Mouse (Mus musculus) limb, embryonic 12.5 days (tissue): ENCODE results near the gene Ackr2. TPM values are rescaled to one million over a fixed set of nuclear protein-coding genes. Genes with fewer than 3 reads are reported as not detected.

Experiments used
- ATAC-seq: fragments of 200-750 bp; cut with Nextera tagmentation; 2 replicates; pipeline ENCODE4 v1.8.0; 2017; ENCODE audit warnings: low read depth, moderate TSS enrichment; ENCODE audit not compliant: insufficient number of reproducible peaks, insufficient read depth, low FRiP score, low TSS enrichment
- H3K27ac ChIP-seq: fragments of 300-500 bp; sonication (generic); 2 replicates; pipeline ENCODE4 v1.5.1; 2016; ENCODE audit warnings: mild to moderate bottlenecking, moderate library complexity
- H3K27me3 ChIP-seq: fragments of 300-500 bp; sonication (generic); 2 replicates; pipeline ENCODE4 v1.6.1; 2016; ENCODE audit warnings: mild to moderate bottlenecking, moderate library complexity
- H3K36me3 ChIP-seq: fragments of 300-500 bp; sonication (generic); 2 replicates; pipeline ENCODE4 v1.6.1; 2016; ENCODE audit warnings: mild to moderate bottlenecking, moderate library complexity
- H3K4me1 ChIP-seq: fragments of 300-500 bp; sonication (generic); replicated peaks from 2 replicates; pipeline ENCODE4 v1.6.1; 2016
- H3K4me2 ChIP-seq: fragments of 300-500 bp; sonication (generic); 2 replicates; pipeline ENCODE4 v1.6.1; 2016; ENCODE audit warnings: mild to moderate bottlenecking, moderate library complexity
- H3K4me3 ChIP-seq: fragments of 300-500 bp; sonication (generic); replicated peaks from 2 replicates; pipeline ENCODE4 v1.5.1; 2016; ENCODE audit warnings: mild to moderate bottlenecking
- H3K9ac ChIP-seq: fragments of 300-500 bp; sonication (generic); replicated peaks from 2 replicates; pipeline ENCODE4 v1.6.1; 2016; ENCODE audit warnings: mild to moderate bottlenecking, moderate library complexity
- H3K9me3 ChIP-seq: fragments of 300-500 bp; sonication (generic); 2 replicates; pipeline ENCODE4 v1.6.1; 2016; ENCODE audit warnings: mild to moderate bottlenecking, moderate library complexity
- WGBS: fragments of 180-500 bp; shearing (Covaris S2); methylation state at CpG from one replicate; pipeline ENCODE4 v1.1.7; 2016; 5-methylcytosine and 5-hydroxymethylcytosine counted together
- polyA plus RNA-seq: library from polyadenylated mRNA; unstranded; fragments of >200 nt; fragmentation: Nextera tagmentation; extraction: Ambion mirVana; gene quantifications from 2 replicates; pipeline ENCODE4 v1.2.1, GENCODE M21; 2016

Ackr2 gene
- polyA plus RNA-seq, 1 experiment from 2014 or later: not detected

DNA sequence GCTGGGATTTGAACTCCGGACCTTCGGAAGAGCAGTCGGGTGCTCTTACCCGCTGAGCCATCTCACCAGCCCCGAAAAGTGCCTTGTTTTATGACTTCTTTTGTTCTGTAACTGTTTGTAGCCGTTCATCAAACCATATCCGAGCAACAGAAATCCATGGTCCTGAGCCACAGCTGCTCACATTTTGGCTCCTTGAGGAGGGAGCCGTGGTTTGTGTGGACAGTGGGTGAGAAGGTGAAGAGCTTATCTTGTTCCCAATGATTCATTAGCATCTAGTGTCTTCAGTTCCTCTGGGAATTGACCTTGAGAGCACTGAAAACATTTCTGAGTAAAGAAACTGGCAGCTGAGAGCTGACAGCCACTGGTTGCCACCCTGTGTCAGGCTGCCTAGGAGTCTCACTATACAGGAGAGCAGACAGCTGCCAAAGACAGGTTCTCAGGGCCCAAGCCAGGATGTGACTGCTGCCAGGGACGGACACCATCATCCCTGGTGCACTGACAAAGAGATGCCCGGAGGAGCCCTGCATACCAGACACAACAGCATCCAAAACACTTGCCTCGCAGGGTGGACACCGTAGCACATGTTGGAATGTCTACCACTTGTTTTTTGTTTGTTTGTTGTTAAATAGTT, 6.0 kb upstream of the Ackr2 start:
- WGBS: 87% methylated on average over 12 of the region's 12 CpGs

GRCm38 (mm10) chr9:121894447-121894846, 3.7 kb upstream of the Ackr2 start:
- H3K4me2 ChIP-seq: no peak overlapping the region
- no peaks in the 10 kb centered on the region for H3K36me3 ChIP-seq
- H3K4me1 ChIP-seq: peaks cover 7% of the 10 kb centered on the region; the same call in 1 of the 2 replicates
- H3K27ac ChIP-seq: no peak overlapping the region
- no peak for ATAC-seq
- WGBS: 82% methylated on average over 7 of the region's 7 CpGs
- no peak overlapping the region for H3K4me3 ChIP-seq
- no peak overlapping the region for H3K9ac ChIP-seq
- no peaks in the 10 kb centered on the region for H3K9me3 ChIP-seq
- no peaks in the 10 kb centered on the region for H3K27me3 ChIP-seq

More for the DNA sequence above, 6.0 kb upstream of the Ackr2 start:
- Histone ChIP-seq H3K9ac (no peak overlapping the region), H3K27me3 (0 out of 2 replicates have a peak, but pooled peaks cover 3% of the 10 kb centered on the region), H3K27ac (no peak overlapping the region), H3K4me3 (no peak overlapping the region), H3K9me3 (no peaks in the 10 kb centered on the region), H3K4me2 (no peak overlapping the region), H3K36me3 (no peaks in the 10 kb centered on the region), H3K4me1 (peaks cover 7% of the 10 kb centered on the region; the same call in 1 of the 2 replicates)
- no peak for ATAC-seq

DNA sequence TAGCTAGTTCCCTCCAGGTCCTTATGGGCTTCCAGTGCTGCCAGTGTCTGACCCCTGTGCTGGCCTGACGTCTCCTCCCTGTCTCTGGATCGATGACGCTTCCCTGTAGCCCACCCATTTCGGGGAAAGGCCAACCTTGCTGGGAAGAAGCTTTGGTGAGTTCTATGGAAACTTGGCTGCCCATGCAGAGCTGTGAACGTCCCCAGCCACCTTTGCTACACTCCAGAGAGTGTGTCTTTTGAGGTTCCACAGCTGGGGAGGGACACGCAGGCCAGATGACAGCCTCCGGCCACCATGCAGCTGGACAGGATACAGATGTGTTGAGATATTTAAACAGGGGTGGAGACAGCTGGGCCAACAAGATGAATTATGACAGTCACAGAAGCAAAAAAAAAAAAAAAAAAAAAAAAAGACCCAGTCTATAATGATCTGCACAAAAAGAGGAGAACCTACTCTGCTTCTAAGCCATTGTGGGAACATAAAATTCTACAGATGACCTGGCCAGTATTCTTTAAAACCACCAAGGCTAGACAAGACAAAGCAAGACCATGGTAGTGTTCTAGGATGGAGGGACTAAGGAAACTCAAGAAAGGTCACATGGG, 2.7 kb upstream of the Ackr2 start:
- Histone ChIP-seq H3K4me1 (peaks cover 3% of the 10 kb centered on the region; the same call in 1 of the 2 replicates), H3K4me3 (no peak overlapping the region), H3K4me2 (no peak overlapping the region), H3K27me3 (no peaks in the 10 kb centered on the region), H3K36me3 (no peaks in the 10 kb centered on the region), H3K9ac (no peak overlapping the region), H3K27ac (no peak overlapping the region), H3K9me3 (no peaks in the 10 kb centered on the region)
- no peak for ATAC-seq
- 67% methylated on average over 7 of the region's 7 CpGs for WGBS

- Histone ChIP-seq H3K27ac (no peak overlapping the region), H3K4me3 (no peak overlapping the region), H3K4me1 (no peaks in the 10 kb centered on the region), H3K9ac (no peak overlapping the region), H3K9me3 (no peaks in the 10 kb centered on the region), H3K4me2 (no peak overlapping the region), H3K27me3 (no peaks in the 10 kb centered on the region), H3K36me3 (no peaks in the 10 kb centered on the region)
- no peak for ATAC-seq
- WGBS: 76% methylated on average over 4 of the region's 4 CpGs
Observed at GRCm38 (mm10) chr9:121896820-121897219, 1.3 kb upstream of the Ackr2 start.

DNA sequence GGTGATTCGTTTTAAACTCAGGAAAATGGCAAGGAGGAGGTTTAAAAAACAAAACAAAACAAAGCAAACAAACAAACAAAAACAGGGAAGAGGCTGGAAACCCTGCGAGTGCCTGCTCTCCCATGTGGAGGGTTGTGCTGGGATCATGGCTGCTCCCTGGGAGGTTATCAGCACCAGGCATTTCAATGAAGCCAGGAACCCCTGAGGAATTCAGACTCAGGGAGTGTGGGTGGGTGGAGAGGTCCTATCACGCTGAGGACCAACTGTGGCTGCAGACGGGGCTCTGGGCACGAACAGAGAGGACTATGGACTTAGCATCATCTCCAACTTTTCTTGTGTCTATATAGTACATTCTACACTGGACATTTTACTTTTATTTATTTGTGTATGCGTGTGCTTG, 1.2 kb downstream of the Ackr2 start:
- Histone ChIP-seq H3K4me3 (no peak overlapping the region), H3K9me3 (no peaks in the 10 kb centered on the region), H3K36me3 (no peaks in the 10 kb centered on the region), H3K27me3 (peaks cover 5% of the 10 kb centered on the region; the same call in 1 of the 2 replicates), H3K4me1 (no peaks in the 10 kb centered on the region), H3K9ac (no peak overlapping the region), H3K4me2 (no peak overlapping the region), H3K27ac (no peak overlapping the region)
- 74% methylated on average over 6 of the region's 6 CpGs for WGBS
- no peak for ATAC-seq

- Histone ChIP-seq H3K4me2 (no peak overlapping the region), H3K4me1 (no peaks in the 10 kb centered on the region), H3K36me3 (no peaks in the 10 kb centered on the region), H3K9me3 (no peaks in the 10 kb centered on the region), H3K9ac (no peak overlapping the region), H3K27ac (no peak overlapping the region), H3K27me3 (peaks cover 5% of the 10 kb centered on the region; the same call in 1 of the 2 replicates), H3K4me3 (no peak overlapping the region)
- 76% methylated on average over 5 of the region's 5 CpGs for WGBS
- no peak for ATAC-seq
Observed at GRCm38 (mm10) chr9:121900282-121900855, 2.2 kb downstream of the Ackr2 start.

DNA sequence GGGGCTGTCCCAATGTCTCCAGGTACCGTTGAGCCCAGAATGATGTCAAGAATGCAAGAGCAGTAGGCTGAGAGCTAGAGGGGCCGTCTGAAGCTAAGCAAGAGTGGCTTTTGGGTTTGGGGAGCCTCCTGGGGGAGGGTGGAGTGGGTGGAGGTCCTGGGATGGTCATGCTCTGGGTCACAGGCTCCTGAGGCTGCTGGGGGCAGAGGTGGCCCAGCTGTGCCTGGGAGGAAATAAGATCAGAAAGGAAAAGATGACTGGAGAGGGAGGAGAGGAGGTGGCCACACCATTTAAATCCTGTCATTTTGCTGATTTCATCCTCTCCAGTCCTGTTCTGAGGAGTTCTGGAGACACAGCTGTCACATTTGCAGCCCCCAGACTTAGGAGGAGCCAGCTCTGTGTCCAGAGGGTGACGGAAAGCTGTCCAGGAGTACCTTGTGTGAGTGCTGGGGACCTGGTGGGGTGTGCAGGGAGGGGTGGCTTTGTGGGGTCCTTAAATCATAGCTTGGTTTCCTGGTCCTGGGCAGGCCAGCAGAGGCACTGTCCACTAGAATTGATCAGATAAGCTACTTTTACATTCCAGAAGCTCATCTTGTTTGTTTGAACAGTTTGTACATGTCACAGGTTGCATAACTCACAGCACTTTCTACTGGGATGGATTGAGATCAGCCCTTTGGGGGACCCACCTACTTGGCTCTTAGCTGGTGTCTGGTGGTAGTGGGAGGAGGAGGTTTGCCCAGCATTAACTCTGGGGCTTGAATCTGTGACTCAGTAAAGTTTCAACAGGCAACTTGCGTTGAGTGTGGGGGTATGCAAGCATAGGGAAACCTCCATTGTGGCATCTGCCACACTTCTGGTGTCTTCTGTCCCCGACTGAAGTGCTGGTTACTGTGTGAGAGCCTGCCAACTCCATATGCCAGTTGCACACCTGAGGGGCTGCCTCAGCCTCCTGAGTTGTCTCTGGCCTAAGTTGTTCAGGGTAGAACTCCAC, 3.9 kb downstream of the Ackr2 start:
- H3K4me2 ChIP-seq: no peak overlapping the region
- no peaks in the 10 kb centered on the region for H3K4me1 ChIP-seq
- H3K9ac ChIP-seq: no peak overlapping the region
- no peak for ATAC-seq
- H3K27me3 ChIP-seq: peaks cover 5% of the 10 kb centered on the region; the same call in 1 of the 2 replicates
- H3K27ac ChIP-seq: no peak overlapping the region
- no peaks in the 10 kb centered on the region for H3K36me3 ChIP-seq
- no peak overlapping the region for H3K4me3 ChIP-seq
- WGBS: 73% methylated on average over 5 of the region's 5 CpGs
- H3K9me3 ChIP-seq: no peaks in the 10 kb centered on the region

DNA sequence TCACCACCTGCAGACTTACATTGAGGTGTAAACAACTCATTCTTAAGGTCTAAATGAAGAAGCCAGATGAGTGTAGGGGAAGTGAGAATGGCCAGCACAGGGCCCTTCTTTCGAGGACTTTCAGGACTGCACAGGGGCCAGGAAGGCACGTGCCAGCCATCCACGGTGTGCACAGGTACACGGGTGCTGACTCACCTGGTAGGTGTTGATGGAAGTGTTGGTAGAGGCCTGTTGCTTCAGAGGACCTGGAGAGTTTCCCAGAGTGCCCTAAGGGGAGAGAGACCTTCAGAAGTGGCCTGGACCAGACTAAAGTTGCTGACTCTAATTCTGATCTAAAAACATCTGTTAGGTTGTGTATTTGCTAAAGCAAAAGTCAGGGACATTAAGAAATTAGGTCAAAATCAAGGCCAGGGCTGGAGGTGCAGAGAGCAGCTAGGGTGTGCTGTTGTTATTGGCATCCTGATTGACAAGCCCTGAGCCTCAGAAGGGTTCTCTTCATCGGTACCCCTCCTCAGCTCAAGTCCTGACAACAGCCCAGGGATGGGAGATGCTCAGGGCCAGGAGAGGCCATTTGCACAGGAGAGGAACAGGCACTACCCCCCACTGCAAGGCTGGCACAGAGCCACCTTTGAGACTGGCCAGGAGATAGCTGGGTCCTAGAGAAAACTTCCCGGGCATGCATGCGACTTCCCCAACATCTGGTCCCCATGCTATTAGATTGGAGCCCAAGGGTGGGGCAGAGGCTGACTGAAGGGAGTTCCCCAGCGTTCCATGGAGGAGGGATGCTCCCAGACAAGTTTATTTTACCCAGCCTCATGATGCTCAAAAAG, 5.5 kb downstream of the Ackr2 start:
- WGBS: 79% methylated on average over 8 of the region's 8 CpGs
- Histone ChIP-seq H3K27me3 (peaks cover 5% of the 10 kb centered on the region; the same call in 1 of the 2 replicates), H3K36me3 (no peaks in the 10 kb centered on the region), H3K9me3 (no peaks in the 10 kb centered on the region), H3K4me2 (no peak overlapping the region), H3K27ac (no peak overlapping the region), H3K4me1 (no peaks in the 10 kb centered on the region), H3K9ac (no peak overlapping the region), H3K4me3 (no peak overlapping the region)
- no peak for ATAC-seq

DNA sequence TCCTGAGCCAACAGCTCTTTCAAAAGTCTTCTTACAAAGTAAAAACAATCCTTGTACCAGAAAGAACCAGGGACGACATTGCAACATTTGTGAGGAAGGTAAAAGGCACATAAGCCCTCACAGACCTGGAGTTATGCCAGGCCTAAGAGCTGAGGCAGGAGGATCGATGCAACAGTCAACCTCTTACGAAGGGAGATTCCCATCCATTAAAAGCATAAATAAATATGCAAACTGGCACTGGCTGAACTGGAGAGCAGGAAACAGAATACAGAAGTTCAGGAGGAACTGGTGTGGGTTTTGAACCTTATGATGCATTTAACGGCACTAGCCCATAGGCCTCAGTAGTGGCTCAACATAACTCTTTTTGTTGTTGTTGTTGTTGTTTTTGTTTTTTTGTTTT, 6.2 kb downstream of the Ackr2 start:
- H3K9ac ChIP-seq: no peak overlapping the region
- H3K4me1 ChIP-seq: no peaks in the 10 kb centered on the region
- peaks cover 5% of the 10 kb centered on the region; the same call in 1 of the 2 replicates for H3K27me3 ChIP-seq
- no peak overlapping the region for H3K27ac ChIP-seq
- H3K36me3 ChIP-seq: no peaks in the 10 kb centered on the region
- no peak for ATAC-seq
- H3K4me2 ChIP-seq: no peak overlapping the region
- no peak overlapping the region for H3K4me3 ChIP-seq
- no peaks in the 10 kb centered on the region for H3K9me3 ChIP-seq
- WGBS: 90% methylated on average over 4 of the region's 4 CpGs

DNA sequence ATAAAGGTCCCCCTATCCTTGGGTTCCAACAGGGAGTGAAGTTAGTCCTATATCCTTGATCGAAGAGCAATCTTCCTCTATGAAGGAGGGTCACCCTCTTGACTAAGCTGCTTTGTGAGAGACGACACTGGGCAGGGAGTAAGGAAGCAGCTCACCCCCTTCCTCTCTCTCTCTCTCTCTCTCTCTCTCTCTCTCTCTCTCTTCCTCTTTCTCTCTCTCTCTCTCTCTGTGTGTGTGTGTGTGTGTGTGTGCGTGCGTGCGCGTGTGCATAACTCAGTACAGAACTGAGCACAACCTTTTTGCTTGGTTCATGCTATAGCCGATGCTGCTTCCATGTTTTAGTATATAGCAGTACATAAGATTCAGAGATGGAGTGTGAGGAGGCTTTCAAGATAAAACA, 6.8 kb downstream of the Ackr2 start:
- Histone ChIP-seq H3K4me3 (no peak overlapping the region), H3K27ac (no peak overlapping the region), H3K27me3 (peaks cover 5% of the 10 kb centered on the region; the same call in 1 of the 2 replicates), H3K4me1 (no peaks in the 10 kb centered on the region), H3K4me2 (no peak overlapping the region), H3K9me3 (no peaks in the 10 kb centered on the region), H3K9ac (no peak overlapping the region), H3K36me3 (no peaks in the 10 kb centered on the region)
- WGBS: 90% methylated on average over 7 of the region's 7 CpGs
- ATAC-seq: no peak
